Mouse (Mus musculus): Measurements from ENCODE around the gene Lars2.

Lars2 gene

GRCm38 (mm10) chr9:123506270-123507146 is 139.8 kb downstream of the Lars2 start:
- no peak for DNase-seq (ENCODE audit: low spot score in 2 of 2)

- no peak for DNase-seq (ENCODE audit: low spot score in 2 of 2)
Observed at GRCm38 (mm10) chr9:123507380-123507779, 140.7 kb downstream of the Lars2 start.

GRCm38 (mm10) chr9:123508986-123509385 is 142.3 kb downstream of the Lars2 start:
- no peak for DNase-seq (ENCODE audit: low spot score in 2 of 2)

GRCm38 (mm10) chr9:123509638-123510604 is 143.2 kb downstream of the Lars2 start:
- no peak for DNase-seq (ENCODE audit: low spot score in 2 of 2)

GRCm38 (mm10) chr9:123510926-123511325 is 144.2 kb downstream of the Lars2 start:
- DNase-seq (ENCODE audit: low spot score in 2 of 2) = no peak

Measured in thymus, postnatal 10 days (tissue).